Mouse (Mus musculus): ENCODE measurements around the gene Emilin2.

GRCm38 (mm10) chr17:71337546-71337945, 25.8 kb upstream of the Emilin2 start:
- TF ChIP-seq CTCF (conservative IDR thresholded peaks at IDR 0.05; ENCODE audit: insufficient read depth, insufficient read length, low read depth, low read length) (no peak), POLR2A (IDR thresholded peaks at IDR 0.05; ENCODE audit: low read depth, low read length) (no peak)

Measured in kidney, adult 2 months (tissue).